Mouse (Mus musculus): ENCODE measurements around the gene Timp3.

- no peak for TF ChIP-seq POLR2A (IDR thresholded peaks at IDR 0.05; ENCODE audit: control insufficient read depth, extremely low read depth, insufficient read depth, low read length, poor library complexity)
- TF ChIP-seq CTCF (IDR thresholded peaks at IDR 0.05; ENCODE audit: borderline replicate concordance, control insufficient read depth, extremely low read depth, insufficient read depth, low read length, poor library complexity), result no peak
Observed at GRCm38 (mm10) chr10:86340421-86340820, 40.2 kb downstream of the Timp3 start.

Data from thymus, adult 2 months (tissue).